Mouse (Mus musculus): ENCODE results near the gene Fam155a. TPM values are rescaled to one million over a fixed set of nuclear protein-coding genes. Genes with fewer than 3 reads are reported as not detected.
A peak's percentile ranks its signal among the peaks of the same experiment; 100 is the strongest.

The Fam155a gene
- total RNA-seq, 4 experiments from 2014 or later = not detected

DNA sequence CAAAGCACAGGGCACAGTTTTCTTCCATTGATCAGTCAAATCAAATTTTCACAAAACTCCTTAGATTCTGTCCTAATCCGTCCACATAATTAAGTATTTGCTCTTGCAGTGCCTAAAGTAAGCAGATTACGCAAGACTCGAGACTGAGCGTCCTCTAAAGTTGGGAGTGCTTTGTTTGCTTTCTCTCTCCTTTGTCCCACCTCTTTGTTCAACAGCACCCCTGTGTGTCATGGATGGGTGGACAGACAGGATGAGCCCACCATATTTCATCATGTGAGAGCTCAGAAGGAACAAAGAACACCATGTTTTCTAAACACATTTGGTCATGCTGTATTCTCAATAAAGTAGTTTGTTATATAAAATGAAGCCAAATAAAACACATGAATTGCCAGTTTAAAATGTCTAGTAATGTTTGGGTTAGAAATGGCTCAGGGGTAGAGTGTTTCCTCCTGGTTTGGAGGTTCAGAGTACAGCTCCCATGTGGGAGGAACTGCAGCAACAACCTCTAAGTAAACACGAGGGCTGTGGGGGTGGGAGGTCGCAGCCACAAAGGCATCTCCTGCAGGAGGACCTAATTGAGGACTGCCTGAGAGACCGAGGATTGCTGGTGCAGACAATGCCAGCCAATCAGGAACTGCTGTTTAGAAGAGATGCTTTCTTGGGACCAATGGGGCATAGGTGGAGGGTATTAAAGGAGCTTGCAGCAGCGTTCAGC lies 482.8 kb downstream of the Fam155a start:
- DNase-seq (ENCODE audit: low spot score) = no peak

DNA sequence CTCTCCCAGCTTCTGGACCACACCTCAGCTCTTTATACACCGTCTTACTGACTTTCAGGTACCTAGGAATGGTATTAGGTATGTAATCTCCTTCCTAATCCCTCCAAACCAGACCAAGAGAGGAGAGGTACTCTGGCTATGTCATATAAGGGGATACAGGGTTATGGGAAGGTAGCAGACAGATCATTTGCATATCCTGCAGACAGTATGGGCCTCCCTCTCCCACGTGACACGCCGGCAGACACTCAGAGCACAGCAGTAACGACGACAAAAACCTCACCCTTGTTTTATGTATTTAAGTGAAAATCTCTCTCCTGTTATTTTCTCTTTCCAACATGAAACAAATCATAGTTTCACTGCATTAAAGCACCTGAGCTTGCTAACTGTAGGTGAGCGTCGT lies 496.8 kb downstream of the Fam155a start:
- DNase-seq (ENCODE audit: low spot score) = no peak

DNA sequence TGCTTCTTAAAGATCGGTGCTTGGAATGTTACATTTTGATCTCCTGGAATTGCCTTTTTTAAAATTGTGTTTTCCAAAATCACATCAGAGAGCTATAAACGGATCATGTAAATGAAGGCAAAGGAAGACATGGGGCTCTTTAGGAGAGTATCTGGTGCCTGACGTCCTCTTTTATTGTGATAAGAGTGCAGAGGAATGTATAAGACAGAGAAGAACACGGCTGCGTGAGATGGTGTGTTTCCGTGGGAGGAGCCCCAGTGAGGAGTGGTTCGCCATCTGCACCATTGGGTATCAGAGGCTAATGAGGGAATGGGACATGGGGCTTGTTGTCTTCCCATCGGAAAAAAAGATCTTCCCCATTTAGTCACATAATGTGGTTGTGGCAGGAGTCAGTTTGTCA lies 506.6 kb downstream of the Fam155a start:
- DNase-seq (ENCODE audit: low spot score) = no peak

DNA sequence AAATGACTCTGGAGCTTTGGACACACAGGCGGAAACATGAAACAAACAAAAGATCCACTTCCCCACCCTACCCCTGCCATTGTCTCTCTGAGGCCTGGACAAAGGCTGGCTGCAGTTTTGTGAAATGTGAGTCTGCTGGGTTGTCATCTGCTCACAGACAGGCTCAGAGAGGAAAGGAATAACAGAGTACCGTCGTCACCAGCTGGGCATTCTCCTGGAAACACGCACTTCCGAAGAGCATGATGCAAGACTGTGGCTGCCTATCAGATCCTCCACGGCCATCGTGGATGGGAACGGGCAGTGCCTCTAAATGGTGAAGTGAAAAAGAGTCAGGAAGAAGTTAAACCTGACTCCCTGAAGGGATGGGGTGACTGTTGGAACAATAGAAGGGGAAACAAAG lies 509.4 kb downstream of the Fam155a start:
- no peak for DNase-seq (ENCODE audit: low spot score)

DNA sequence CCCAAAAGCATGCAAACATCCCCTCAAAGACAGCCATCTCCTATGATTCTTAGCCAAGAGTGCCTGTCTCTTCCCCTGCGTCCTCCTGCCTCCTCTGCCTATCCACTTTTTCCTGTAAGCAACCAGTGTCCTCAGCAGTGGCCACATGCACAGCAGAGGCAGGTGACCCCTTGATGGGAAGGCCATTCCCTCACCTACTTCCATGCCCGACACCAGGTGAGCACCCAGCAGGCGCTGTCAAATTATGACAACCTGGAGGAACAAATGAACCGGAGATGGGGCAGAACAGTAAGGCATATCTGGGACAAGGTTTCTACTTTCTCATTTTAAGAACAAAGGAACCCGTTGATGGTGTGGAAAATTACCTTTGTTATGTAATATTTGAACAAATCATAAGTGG lies 515.6 kb downstream of the Fam155a start:
- DNase-seq (ENCODE audit: low spot score) = no peak

DNA sequence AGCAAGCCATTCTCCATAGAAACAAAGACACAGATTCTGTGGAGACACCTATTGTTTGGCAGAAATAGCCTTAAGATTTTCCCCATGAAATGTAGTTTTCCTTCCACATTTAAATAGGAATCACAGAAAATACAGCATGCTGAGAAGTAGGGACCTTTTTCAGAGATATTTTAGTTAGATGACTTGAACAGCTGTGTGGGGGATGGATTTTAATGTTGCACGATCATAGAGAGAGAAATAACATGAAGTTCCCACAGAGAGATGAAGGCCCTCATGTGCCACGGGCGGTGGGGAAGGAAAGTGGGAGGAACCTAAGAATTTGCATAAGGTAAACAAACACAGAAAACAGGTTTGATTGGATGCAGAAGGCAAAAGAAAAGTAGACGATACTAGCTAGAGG lies 518.0 kb downstream of the Fam155a start:
- no peak for DNase-seq (ENCODE audit: low spot score)

DNA sequence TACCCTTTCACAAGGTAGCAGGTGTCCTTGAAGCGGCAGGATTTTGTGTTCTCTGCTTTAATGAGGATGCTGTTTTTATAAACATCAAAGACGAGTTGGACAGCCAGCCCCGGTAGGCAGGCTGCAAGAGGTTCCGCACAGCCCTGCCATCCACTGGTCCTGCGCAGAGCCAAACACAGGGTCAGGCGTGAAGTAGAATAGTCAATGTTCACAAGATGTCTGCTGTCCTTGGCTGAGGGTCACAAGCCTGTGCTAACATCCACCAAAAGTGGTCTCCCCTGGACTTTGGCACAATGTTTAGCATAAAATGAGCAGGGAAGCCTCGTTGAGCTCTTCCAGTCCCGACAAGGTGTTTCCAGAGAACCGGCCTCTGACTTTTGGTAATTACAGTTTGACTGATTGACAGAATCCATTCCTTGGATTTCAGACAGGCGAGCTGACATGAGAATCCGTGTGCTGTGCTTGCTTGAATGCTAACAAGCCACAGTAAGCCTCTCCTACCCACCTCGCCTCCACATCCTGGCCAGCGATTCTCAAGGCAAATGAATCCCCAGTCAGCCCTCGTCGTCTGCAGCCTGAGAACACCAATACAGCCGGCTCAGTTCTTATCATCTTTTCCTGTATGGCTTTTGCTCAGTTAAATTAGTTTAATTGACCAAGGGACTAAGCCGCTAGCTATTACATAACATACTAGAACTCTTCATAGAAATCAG lies 522.7 kb downstream of the Fam155a start:
- no peak for DNase-seq (ENCODE audit: low spot score)

DNA sequence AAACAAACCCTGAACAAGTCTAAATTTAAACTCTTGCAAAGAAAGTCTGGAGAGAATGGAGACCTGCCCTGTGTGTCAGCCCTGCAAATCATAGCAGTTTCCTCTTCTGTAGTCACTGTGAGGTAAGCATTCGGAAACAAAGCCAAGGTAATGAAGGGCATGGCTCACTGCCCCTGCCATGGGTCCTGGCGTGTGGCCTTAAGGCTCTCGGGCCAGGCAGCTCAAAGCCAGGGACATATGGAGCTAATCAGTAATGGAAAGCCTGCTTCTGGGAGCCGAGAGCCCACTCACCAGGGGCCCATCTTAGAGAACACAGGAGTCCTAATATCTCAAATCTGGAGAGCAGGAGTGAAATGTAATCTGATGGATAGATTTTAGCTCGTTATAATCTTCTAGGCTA lies 525.0 kb downstream of the Fam155a start:
- no peak for DNase-seq (ENCODE audit: low spot score)

DNA sequence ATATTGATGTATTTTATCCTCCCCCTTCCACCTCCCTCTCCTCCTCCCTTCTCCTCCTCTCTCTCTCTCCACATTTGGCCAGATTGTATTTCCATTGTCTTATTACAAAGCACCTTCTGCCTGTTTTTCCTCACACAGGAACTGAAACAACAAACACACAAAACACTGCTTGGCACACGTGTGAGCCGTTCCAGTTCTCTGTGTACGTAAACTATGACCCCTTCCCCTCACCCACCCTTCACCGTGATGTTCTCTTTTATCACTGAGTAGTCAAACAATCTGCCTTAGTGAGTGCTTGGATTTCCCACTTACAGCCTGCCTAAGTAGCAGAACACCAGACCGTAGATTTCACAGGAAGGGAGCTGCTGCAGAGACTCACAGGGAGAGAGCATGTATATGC lies 530.0 kb downstream of the Fam155a start:
- DNase-seq (ENCODE audit: low spot score) = no peak

DNA sequence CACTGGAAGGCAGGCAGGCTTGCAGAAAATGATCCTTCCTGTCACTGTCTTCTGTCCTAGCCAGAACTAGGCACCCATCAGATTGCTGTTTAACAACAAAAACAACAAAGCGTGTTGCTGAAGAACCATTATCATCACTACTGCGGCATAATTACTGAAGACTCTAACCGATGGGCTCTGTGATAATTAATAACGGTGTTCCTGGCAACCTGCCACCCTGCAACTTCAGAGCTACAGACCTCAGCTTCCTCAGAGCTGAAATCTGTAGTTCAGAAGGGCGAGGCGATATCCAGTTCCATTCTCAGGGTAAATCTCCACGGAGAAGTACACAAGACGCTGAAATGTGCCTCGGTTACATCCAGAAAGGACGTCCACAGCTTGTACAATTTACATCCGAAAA lies 531.2 kb downstream of the Fam155a start:
- DNase-seq (ENCODE audit: low spot score) = no peak

DNA sequence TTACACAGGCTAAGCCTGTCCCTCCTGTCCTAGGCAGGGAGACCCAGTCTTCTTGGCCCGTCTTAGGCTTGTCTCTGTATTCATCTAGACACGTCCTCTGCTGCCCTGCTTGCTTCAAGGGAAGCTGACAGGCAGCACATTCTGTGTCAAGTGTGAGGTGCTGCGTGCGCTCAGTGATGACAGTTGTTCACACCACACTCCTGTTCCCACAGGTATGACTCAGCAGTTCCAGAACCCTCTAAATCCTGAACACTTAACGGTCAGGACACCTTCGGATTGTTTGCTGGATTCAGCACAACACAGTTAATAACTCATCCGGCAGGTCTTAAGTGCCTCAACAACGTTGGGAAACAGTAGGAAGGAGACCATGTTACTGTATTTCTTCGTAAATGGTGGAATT lies 532.0 kb downstream of the Fam155a start:
- no peak for DNase-seq (ENCODE audit: low spot score)

DNA sequence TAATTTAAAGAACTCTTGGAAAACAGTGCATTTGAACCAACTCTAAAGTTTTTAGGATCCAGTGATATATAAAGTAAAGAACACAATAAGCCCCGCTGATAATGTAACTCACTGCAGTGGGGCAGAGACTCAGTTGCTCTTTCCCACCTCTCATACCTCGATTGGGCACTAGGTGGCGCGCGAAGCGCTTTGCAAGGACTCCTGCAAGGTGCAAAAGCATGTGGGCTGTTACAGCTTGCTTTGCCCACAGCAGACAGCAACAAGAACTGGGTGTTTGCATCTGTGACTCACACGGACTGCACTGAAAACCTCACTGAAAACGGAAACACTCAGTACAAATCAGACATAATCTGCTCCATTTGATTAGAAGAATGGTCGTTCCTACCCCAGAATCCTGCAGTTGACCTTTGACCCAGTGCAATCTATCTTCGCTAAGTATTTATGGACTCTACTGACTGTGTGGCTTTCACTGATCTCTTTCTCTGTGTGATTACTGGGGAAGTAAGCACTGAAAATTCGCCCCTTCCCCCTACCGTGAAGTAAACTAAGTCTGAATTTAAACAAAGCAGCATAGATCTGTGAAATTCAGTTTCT lies 537.5 kb downstream of the Fam155a start:
- peak; percentile 45 for DNase-seq (ENCODE audit: low spot score)

DNA sequence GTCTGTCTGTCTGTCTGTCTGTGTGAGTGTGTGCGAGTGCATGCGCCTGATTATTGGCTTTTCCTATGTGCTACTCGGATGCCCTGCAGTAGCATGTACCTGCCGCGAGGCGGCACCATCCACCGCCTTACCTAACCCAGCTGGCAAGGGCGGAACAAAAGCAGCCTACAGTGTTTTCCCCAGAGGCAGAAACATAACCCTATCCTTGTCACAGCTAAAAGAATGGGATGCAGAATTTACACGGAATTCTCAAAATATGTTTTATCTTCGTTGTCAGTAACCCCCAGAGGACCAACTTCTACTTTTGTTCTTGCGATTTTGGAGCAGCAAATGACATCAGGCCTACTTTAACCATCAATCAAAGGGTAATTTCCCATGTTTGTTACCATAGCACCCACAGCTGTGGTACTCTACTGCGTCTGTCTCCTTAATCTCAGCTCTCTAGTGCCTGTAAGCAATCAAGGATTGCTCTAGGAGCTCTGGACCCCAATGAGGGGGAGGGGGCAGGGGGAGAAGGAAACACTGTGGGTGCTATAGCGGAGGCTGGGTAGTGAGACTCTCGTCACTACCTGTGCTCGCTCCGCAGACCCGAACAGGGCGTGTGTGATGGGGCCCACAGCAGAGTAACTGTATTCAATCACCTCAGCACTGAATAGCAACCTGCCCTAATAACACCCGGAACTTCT lies 543.0 kb downstream of the Fam155a start:
- DNase-seq (ENCODE audit: low spot score) = no peak

DNA sequence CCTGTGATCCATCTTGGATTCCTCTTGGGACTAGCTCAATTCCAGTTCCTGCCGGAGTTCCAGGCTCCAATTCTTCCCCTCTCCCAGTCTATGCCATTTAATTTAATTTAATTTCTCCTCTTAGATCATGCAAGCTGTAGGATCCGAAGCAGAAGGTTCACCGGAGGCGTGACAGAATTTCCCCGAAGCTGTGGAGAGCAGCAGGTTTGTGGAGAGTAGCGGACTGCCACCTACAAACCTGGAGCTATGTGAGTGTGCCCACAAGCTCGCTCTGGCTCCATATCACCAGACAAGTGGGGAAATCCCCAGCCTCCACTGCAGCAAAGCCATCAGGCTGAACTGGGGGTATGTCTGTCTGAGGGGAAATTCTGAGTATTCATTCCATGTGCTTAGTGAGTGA lies 544.2 kb downstream of the Fam155a start:
- DNase-seq (ENCODE audit: low spot score) = no peak

DNA sequence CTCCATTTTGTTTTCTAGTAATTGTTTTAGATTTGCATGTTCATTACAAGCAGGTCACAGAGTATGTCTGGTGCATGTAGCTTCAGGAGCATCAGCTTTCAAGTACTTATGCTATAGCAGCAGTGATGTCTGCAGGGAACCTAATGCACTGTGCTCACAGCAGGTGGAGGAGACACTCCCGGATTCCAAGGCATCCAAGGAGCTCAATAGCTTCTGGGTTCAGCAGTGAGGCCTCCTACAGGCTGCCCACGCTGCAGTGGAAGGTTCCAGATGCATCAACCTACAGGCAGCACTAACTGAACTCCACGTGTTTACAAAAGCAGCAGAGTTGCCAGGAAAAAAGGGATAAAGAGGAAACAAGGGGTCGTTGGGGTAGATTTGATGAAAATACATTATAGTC lies 559.2 kb downstream of the Fam155a start:
- no peak for DNase-seq (ENCODE audit: low spot score)

DNA sequence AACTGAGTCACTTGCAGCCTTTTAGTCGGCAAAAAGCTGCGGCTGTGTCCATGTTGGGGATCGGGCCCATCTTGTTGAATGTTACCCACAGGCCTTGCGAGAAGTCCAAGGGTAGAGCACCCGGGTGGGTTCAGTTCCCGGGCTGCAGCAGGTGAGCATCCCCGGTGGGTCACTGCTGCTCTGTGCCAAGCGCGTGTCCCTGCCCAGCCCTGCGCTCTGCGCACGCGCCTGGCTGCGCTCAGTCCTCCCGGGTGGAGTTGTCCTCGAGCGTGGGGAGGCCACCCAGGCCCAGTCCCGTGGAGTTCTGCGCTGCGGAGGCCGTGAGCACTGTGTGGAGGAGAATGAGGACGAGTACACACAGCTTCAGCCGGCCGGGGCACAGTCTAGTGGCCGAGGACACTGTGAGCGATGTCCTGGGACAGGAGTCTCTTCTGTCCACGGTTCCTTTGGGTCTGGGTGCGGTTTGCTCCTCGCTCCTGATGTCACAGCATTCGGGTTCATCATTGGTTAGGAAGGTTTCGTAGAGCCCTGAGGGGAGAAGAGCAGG lies 563.4 kb downstream of the Fam155a start:
- DNase-seq (ENCODE audit: low spot score) = no peak

DNA sequence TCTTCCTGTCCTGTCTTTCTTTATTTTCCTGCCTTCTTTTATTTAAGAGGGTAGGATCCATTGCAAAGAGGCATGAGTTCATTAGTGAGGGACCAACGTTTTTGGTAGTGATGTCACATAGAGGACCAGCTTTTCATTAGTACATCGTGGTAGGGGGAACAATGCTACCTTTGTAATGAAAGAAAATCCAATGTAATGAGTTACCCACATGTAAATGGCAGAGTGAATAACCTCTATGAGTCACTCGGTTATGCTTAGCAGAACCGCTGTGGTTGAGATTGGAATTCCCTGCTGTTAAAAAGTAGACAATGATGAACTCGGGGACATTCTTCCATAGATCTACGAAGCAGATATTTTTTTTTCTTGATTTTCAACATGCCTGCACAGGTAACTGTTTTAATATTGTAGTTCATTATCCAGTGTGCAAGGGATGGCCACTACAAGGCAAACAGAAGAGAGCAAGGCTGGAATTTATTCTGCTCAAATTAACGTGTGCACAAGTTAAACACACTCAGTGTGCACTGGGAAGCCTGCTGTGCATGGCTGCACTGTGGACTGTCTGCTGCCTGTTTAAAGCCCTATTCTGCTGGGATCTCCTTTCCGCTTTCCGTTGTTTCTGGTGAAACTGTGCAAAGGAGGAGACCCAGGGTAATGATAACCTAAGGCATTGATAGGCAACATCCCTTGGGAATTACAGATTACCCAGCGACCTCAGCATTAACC lies 566.5 kb downstream of the Fam155a start:
- no peak for DNase-seq (ENCODE audit: low spot score)

DNA sequence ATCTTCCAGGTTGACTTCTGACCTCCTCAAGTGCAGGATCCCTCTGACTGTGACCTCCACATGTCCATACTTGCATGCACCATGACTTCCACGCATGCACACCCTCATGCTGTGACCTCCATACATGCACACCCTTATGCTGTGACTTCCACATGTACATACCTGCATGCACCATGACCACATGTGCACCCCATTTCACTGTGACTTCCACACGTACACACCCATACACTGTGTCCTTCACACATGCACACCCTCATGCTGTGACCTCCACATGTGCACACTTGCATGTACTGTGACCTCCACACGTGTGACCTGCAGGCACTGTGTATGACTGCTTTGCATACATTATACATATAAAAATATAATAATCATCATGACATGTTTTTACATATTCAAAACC lies 570.9 kb downstream of the Fam155a start:
- no peak for DNase-seq (ENCODE audit: low spot score)

DNA sequence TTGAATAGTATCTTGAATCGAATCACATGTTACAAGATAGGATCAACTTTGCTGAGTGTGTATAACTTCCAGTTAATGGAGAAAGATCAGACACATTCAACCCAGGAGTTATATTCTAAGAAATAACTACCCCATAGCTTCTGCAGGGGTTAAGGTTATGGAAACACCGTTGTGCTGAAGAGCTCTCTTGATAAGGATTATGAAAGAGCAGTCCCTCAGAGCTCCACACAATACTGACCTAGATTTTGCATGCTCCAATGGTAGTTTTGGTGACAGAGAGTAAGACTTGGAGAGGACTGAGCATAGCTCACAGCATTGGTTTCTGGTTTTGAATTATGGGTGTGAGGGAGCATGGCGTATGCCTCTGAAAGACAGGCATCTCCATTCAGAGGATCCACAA lies 579.3 kb downstream of the Fam155a start:
- DNase-seq (ENCODE audit: low spot score) = no peak

DNA sequence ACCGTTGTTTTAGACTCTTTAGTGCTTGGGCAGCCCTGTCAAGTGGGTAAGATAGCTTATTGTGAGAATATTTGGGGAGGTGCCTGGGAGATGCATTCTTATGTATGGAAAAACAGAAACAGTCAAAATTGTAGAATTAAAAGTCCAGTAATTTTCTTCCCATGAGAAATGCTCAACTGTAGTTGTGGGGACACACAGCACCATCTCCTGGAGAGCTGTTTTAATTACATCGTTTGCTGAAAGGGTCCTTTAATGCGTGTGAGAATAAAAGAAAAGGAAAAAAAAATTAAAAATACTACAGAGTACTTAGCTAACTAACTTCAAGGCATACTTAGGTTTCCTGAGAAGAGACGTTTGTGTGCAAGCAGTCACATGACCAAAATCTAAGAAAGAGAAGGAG lies 582.3 kb downstream of the Fam155a start:
- no peak for DNase-seq (ENCODE audit: low spot score)

DNA sequence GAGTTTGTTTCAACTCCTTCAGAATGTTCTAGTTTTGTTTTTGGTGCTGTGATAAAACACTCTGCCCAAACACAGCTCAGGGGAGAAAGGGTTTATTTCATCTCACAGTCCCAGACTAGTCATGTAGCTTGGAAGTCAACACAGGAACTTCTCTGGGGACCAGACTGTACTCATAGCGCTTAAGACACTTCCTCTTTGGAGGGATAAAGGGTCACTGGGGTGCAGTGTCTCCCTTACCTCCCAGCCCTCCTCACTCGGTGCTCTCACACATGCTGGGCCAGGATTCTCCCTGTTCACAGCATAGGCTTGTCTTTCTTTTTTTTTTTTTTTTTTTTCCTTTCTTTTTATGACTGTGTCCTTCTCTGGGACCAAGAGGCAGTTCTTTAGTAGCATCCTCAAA lies 585.8 kb downstream of the Fam155a start:
- no peak for DNase-seq (ENCODE audit: low spot score)

DNA sequence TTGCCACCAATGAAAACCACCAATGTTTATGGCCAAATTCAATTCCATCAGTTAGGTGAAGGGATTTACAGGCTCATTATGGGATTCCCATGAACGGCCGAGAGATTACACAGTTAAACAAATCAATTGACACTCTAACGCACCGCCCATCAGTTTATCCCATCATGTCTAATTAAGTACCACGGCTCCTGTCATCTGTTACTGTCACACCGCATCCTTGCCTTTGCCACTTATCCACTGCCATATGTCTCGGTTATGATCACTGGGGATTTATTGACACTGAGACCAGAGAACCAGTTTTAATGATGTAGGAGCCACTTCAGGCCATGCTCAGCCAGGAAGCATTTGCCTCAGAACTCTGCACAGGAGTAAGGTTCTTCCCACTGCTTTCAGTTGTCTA lies 588.5 kb downstream of the Fam155a start:
- no peak for DNase-seq (ENCODE audit: low spot score)
